Mouse (Mus musculus): ENCODE measurements around the gene Vdr.
"Not testable (repeated sequence)": the region's sequence is repeated elsewhere in the genome, so short reads cannot be mapped to it uniquely, and the experiment has no call there.

The Vdr gene

GRCm38 (mm10) chr15:97880441-97880840, 30.0 kb downstream of the Vdr start:
- DNase-seq (ENCODE audit: low spot score in 2 of 2), result no peak

GRCm38 (mm10) chr15:97878696-97879328, 31.6 kb downstream of the Vdr start:
- no peak for DNase-seq (ENCODE audit: low spot score in 2 of 2)

- no peak for DNase-seq (ENCODE audit: low spot score in 2 of 2)
Observed at GRCm38 (mm10) chr15:97875784-97876183, 34.6 kb downstream of the Vdr start.

DNA sequence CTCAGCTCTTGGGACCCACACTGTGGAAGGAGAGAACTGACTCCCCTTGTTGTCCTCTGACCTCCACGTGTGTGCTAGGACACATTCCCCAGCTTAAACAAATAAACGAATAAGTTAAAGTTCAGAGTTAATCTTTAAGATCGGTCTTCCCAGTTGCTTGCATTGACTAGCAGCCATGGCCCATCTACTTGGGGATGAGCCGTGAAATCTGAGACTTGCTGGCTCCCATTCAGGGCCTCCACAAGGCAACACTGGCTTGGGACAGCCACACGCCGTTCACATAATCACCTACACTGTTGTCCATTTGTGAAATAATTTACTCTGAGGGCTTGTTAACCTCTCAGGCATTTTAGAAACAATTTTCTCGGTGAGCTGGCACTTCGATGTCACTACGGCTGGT, 36.7 kb downstream of the Vdr start:
- no peak for DNase-seq (ENCODE audit: low spot score in 2 of 2)

DNA sequence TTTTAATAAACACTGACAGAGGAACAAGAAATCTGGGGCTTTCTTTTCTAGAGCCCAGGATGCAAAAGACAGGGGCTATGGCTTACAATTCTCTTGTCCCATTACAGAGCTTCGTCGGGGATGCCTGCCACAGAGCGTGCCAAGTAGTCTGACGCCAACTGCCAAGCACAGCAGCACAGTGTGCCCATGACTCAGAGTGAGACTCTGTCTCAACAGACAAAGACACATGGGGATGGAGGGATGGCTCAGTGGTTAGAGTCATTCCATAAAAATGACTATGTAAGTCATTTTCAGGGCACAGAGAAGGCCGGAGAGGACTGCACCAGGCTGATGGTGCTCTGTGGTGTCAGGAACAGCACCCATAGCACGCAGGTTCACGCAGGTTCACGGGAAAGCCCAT, 38.3 kb downstream of the Vdr start:
- DNase-seq (ENCODE audit: low spot score in 2 of 2), result no peak

GRCm38 (mm10) chr15:97871055-97872030, 39.1 kb downstream of the Vdr start:
- DNase-seq (ENCODE audit: low spot score in 2 of 2), result no peak

GRCm38 (mm10) chr15:97870116-97870515, 40.3 kb downstream of the Vdr start:
- not testable (repeated sequence) for DNase-seq (ENCODE audit: low spot score in 2 of 2)

GRCm38 (mm10) chr15:97868985-97869384, 41.4 kb downstream of the Vdr start:
- DNase-seq (ENCODE audit: low spot score in 2 of 2), result no peak

DNA sequence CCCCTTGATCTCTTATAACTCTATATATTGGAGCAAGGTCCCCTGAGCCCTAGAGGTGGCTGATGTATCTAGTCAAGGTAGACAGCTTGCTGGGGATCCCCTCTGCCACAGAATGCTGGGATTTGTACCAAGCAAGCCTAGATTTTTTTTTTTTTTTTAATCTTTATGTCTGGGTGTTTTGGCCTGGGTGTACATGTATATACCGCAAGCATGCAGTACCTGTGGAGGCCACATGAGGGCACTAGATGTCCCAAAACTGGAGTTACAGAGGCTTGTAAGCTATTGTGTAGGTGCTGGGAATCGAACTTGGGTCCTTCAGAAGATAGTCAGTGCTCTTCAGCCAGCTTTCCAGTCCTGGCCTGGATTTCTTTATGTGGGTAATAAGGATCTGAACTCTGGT, 44.4 kb downstream of the Vdr start:
- DNase-seq (ENCODE audit: low spot score in 2 of 2), result no peak

GRCm38 (mm10) chr15:97865175-97865574, 45.3 kb downstream of the Vdr start:
- no peak for DNase-seq (ENCODE audit: low spot score in 2 of 2)

DNA sequence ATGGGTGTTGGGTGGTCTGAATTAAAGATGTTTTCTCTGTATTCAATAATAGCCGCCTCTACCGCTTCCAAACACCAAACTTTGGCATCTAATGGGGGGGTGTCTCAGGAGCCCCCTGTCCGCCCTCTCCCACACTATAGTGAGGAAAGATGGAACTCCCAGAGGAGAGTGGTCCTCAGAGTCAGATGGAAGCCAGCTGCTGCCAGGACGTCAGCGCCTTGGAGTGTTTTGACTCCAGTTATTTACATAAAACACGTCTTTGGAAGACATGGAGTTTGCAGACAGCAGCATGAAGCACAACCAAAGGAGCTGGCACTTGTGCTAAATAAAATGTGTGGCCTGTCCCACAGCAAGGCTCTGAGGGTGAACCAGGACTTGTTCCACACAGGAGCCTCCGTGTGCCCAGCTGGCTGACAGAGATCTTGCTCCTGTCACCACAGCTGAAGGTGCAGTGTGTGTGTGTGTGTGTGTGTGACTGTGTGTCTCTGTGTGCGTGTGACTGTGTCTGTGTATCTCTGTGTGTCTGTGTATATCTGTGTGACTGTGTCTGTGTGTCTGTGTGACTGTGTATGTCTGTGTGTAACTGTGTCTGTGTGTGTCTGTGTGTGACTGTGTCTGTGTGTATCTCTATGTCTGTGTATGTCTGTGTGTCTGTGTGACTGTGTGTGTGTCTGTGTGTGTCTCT, 45.9 kb downstream of the Vdr start:
- DNase-seq (ENCODE audit: low spot score in 2 of 2), result no peak

DNA sequence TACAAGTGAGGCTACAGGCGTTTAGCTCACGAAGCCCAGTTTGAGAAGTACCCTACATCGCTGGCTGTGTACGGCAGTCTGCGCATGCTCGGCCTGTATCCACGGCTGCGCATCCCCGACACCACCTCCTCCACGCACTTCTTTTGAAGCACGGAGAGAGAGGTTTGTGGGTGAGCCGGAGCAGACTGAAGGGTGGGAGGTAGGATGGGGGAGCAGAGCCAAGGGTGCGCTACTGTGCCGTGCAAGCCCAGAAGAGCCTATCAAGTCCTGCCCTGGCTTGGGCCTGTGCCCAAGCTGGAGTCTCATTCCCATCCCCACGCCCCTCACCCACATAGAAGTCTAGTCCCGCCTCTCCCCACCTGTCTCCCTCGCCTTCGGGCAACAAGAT, 46.9 kb downstream of the Vdr start:
- no peak for DNase-seq (ENCODE audit: low spot score in 2 of 2)

DNA sequence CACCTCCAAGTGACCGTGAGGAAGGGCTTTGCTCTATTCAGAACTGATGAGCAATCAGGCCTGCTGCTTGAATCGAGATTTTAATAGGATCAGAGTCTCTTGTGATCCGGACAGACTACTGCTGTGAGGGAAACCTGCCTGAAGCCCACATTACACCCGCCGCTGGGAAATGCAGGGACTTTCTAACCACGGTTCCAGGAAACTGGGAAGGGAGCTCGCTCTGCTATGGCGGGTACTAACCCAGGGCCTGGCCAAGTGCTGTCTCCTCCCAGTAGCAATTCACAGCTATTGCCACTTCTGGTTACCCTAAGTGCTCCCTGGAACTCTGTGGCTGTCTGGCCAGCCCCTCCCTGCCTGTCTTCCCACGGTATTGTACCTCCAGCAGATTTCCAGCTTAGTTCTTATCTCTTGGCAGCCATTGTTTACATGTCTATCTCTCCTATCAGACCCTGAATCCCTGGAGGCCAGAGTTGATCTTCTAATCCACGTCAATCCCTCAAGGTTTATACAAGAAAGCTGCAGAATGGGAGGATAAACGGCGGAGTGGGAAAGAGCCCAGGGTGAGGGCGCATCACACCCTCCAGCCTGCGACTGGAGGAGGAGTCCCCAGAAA, 47.4 kb downstream of the Vdr start:
- DNase-seq (ENCODE audit: low spot score in 2 of 2), result no peak

DNA sequence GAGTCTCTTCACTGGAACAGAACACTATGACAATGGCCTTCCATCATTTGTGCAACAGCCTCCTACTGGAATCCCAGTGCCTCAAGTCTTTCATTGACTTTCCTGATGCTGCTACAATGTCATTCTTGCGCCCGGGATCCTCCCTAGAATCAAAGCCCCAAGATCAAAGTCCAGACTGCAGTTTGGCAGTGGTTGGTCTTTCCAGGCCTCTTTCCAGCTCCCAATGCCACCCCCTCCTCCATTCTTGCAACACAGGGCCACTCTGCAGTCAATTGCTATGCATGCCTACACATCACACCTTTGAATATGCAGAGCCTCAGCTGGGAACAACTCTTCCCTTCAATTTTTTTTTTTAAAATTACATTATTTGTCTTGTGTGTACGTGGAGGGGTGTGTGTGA, 50.1 kb downstream of the Vdr start:
- DNase-seq (ENCODE audit: low spot score in 2 of 2), result no peak

- no peak for DNase-seq (ENCODE audit: low spot score in 2 of 2)
Observed at GRCm38 (mm10) chr15:97858431-97858830, 52.0 kb downstream of the Vdr start.

DNA sequence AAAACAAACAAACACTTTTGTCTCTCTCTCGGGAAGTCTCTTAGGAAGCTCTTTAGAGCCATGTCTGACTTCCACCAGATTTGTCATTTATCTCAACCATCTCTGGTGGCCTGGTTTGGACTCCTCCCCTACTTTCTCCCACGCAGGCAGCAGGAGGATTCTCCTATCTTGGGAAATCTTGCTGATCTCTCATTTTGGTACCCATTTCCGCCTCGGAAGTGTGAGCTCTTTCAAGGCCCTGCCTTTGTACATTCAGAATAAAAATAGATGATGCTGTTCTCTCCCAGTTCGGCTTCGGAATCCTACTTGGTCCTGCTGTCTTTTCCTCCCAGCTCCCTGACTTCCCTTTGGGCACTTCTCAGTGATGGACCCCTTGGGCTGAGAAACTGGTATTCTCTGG, 55.9 kb downstream of the Vdr start:
- DNase-seq (ENCODE audit: low spot score in 2 of 2), result no peak

GRCm38 (mm10) chr15:97854059-97854458, 56.4 kb downstream of the Vdr start:
- no peak for DNase-seq (ENCODE audit: low spot score in 2 of 2)

- DNase-seq (ENCODE audit: low spot score in 2 of 2), result no peak
Observed at GRCm38 (mm10) chr15:97852291-97852690, 58.1 kb downstream of the Vdr start.

DNA sequence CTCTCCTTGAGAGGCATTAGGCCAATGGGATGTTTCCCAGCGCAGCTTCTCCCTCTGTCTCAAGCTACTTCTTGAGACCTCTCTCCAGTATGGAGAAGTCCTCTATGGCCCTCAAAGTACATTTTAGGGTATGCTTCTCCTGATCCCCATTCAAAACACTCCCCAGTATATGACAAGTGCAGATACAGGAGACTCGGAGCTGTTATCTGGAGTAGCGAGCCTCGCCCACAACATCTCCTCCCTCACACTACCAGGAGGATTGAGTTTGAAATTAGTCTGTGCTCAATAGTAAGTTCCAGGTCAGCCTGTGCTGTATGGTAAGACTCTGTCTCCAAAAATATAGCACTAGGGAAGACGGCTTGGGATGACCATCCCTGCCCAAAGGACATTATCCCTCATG, 59.4 kb downstream of the Vdr start:
- no peak for DNase-seq (ENCODE audit: low spot score in 2 of 2)

DNA sequence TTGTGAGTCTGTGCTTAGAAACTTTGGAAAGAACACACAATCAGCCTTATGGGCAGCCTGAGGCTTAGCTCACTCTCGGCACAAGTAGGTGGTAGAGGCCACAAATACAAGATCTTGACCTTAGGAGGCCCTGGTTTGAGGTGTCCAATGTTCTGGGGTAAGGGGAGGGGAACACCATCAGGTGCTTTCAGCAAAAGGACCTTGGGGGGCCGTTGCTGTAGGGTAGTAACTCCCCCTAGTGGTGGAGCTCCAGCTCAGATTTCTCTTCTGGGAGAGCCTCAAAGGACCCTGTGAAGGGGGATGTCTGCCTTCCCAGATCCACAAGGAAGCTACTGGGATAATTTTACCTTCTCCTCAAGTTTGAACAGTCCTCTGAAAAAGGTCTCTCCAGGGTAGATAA, 60.0 kb downstream of the Vdr start:
- DNase-seq (ENCODE audit: low spot score in 2 of 2), result peak; percentile 49 to 56

- peak; percentile 76 to 87 for DNase-seq (ENCODE audit: low spot score in 2 of 2)
Observed at GRCm38 (mm10) chr15:97849116-97849911, 61.1 kb downstream of the Vdr start.
